Mouse (Mus musculus): ENCODE results near the gene Col24a1.

Col24a1 gene

DNA sequence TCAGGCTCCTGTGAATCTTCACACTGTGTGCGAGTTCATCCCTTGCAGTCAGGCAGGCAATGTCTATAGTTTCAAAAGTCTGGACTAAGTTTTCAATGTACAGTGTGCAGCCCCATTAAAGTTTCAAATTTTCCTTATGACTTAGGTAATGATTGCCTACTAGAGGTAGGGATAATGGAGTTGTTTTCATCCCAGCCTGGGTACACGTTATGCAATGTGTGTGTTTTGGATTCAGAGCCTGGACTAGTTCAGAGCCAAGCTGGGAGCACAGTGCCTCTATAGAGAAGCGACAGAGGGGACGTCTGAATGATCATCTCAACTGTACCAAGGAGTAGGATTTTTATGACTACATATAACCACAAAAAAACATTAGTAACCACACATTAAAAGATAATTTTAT is 267.8 kb downstream of the Col24a1 start:
- DNase-seq (ENCODE audit: low read depth, low spot score): no peak

DNA sequence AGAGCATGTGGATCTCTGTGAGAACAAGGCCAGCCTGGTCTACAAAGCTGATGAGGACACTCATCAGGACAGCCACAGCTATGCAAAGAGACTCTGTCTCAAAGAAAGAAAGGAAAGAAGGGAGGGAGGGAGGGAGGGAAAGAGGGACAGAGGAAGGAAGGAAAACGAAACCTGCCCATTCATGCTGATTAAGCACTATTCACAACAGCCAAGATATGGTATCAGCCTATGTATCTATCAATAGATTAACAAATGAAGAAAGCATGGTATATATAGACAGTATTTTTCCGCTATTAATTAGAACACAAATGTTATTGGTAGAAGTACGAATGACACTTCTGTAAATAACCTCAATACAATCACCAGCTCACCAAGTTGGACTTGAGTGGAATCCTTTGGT is 282.2 kb downstream of the Col24a1 start:
- DNase-seq (ENCODE audit: low read depth, low spot score): no peak

DNA sequence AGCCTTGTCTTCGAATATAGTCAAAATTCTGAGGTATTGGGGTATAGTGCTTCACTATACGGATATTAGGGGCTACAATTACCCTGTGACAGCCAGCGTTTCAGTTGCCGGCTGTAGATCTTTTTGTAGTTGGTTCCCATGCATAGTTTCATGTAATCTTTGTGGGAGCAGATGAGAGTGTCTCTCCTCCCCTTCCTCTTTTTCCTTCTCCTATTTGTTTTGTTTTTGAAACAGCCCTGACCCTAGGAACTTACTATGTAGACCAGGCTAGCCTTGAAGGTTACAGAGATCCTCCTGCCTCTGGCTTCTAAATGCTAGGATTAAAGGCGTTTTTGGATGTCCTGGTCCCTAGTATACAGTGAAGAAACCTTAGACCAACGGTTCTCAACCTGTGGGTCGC is 283.1 kb downstream of the Col24a1 start:
- no peak for DNase-seq (ENCODE audit: low read depth, low spot score)

DNA sequence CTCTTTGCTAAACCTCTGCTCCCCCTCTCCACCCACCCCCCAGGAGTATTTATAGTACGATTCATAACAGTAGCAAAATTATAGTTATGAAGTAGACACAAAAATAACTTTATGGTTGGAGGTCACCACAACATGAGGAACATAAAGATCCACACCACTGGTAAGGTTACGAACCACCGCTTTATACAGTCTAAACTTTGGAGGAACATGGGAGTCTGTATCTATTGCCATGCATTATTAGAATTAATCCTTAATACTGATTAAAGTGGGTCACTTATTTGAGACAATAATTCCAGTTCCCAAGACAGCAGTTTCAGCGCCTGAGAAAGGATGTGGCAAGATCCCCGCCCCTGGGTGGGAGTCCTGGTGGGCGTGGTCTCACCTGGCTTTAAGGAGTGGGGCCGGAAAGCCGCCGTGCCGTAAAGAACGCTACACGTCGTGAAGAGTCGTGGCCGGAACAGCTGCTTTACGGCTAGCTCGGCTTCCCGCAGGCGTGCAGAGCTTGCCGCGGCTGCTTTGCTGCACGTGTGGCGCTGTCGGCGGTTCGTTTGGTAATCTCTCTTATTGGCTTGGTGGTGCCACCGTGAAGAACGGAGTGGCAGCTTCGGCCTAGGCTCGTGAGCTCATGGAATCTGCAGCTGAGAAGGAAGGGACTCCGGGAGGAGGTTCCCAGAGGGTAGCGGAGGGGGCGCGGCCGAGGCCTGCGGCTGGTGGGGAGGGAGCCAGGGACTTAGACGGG is 283.6 kb downstream of the Col24a1 start, which contains the start of gene Znhit6:
TSS of gene Znhit6 (plus strand) at position 463 of the 739 bp plus-strand sequence.
- peak; percentile 98 for DNase-seq (ENCODE audit: low read depth, low spot score)

GRCm38 (mm10) chr3:145576482-145576822 is 284.2 kb downstream of the Col24a1 start:
- DNase-seq (ENCODE audit: low read depth, low spot score): no peak

GRCm38 (mm10) chr3:145576876-145577275 is 284.6 kb downstream of the Col24a1 start:
- DNase-seq (ENCODE audit: low read depth, low spot score): no peak

DNA sequence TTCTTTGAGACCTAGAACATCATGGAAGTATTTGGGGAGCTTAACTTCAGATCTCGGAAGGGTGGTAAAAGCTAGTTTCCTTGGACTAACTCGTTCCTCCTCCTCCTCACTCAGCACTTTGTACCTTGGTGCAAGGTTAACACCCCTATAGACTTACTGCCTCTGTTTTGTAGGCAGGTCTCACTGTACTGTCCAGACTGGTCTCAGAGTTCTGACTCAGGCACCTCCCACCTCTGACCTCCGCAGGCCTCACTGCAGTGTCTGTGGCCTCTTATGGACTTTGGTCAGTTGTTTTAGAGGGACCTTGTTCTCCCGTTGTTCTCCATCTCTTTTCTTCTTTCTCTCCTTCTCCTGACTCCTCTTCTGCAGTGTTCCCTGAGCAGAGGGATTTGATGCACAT is 290.8 kb downstream of the Col24a1 start:
- DNase-seq (ENCODE audit: low read depth, low spot score): no peak

GRCm38 (mm10) chr3:145583522-145584200 is 291.4 kb downstream of the Col24a1 start:
- peak; percentile 33 for DNase-seq (ENCODE audit: low read depth, low spot score)

DNA sequence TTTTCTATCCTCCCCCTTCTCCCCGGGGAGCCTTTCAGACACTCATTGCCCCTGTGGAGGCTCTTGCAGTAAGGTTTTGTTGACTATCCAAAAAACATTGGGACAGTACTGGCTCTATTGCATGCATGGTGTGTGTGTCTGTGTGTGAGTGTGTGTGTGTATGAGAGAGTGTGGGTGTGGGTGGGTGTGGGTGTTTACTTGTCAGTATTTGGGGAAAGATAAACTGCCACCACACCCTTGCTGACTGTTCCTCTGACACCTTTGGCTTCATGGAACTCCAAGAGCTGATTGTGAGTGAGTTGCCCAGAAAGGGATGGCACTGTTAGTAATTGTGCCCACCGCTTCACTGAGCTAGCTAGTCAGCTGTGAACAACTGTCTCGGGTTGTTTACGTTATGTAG is 298.3 kb downstream of the Col24a1 start:
- DNase-seq (ENCODE audit: low read depth, low spot score): no peak

GRCm38 (mm10) chr3:145591841-145592542 is 299.7 kb downstream of the Col24a1 start:
- DNase-seq (ENCODE audit: low read depth, low spot score): no peak

DNA sequence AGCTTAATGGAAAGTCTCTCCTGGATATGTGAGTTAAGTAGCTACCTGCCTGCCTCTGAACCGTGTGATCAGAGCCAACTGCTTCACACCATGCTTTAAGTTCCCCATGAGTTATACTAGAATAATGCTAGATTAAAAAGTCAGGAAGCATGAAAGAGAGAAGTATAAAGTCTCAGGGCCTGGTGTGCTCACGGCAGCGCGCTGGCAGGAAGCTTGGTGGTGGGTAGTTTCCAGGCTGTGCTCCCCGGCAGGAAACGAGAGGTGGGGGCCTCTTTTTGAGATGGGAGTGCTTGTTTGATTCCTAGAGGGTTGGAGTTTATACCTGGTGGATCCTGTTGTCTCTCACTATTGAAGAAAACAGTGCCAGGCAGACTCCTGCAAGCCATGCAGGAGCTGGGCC is 303.1 kb downstream of the Col24a1 start:
- no peak for DNase-seq (ENCODE audit: low read depth, low spot score)

- no peak for DNase-seq (ENCODE audit: low read depth, low spot score)
Observed at GRCm38 (mm10) chr3:145599059-145599458, 306.8 kb downstream of the Col24a1 start.

DNA sequence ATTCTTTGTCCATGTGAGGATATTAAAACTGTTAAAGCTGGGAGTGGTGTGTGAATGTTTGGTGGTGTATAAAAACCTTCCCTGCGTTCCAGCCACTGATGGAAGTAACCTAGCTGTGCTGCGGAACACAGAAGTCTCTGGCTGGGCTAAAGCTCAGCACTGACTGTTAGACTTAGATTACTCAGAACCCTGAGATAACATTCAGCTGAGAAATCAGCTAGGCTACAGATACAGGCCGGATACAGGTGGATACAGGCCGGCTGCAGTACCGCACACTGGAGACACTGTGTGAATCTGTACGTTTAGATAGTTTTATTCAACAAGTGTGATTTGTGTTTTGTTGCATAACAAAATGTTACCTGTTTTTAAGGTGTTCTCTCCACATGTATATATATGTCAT is 308.5 kb downstream of the Col24a1 start:
- no peak for DNase-seq (ENCODE audit: low read depth, low spot score)

- no peak for DNase-seq (ENCODE audit: low read depth, low spot score)
Observed at GRCm38 (mm10) chr3:145601345-145601744, 309.1 kb downstream of the Col24a1 start.

Measured in brain, adult 2 months (tissue).